Mouse (Mus musculus): ENCODE data around the gene Gm13030. TPM values are rescaled to one million over a fixed set of nuclear protein-coding genes. Genes with fewer than 3 reads are reported as not detected.
"Not testable (repeated sequence)": the region's sequence is repeated elsewhere in the genome, so short reads cannot be mapped to it uniquely, and the experiment has no call there.

The Gm13030 gene
- polyA plus RNA-seq, 1 experiment from 2014 or later, result not detected

DNA sequence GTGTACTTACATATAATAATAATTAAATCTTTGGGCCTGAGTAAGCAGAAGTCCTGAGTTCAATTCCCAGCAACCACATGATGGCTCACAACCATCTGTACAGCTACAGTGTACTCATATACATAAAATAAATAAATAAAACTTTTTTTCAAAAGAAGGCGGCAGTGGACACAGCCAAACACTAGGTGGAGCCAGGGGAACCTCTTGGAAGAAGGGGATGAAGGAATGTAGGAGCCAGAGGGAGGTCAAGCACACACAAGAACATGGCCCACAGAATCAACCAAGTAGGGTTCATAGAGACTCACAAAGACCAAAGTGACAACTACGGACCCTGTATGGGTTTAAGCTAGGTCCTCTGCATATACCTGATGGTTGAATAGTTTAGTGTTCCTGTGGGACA is 49.1 kb downstream of the Gm13030 start:
- no peaks in the 10 kb centered on the region for H3K36me3 ChIP-seq (ENCODE audit: insufficient read depth, low read length)
- no peak overlapping the region for H3K4me3 ChIP-seq (replicated peaks; ENCODE audit: low read depth, low read length)
- DNase-seq (ENCODE audit: low spot score) (peak; percentile 67), ATAC-seq (replicated peaks; ENCODE audit: low FRiP score, low read depth) (no peak)
- no peak overlapping the region for H3K4me2 ChIP-seq (ENCODE audit: low read length)
- 80% methylated on average over 2 of the region's 2 CpGs for WGBS
- H3K4me1 ChIP-seq (replicated peaks; ENCODE audit: insufficient read depth, low read length), result no peaks in the 10 kb centered on the region
- no peak overlapping the region for H3K9ac ChIP-seq (ENCODE audit: low read depth, low read length)
- H3K9me3 ChIP-seq (replicated peaks; ENCODE audit: low read length), result no peaks in the 10 kb centered on the region
- no peak overlapping the region for H3K27ac ChIP-seq
- peak; percentile 56 for TF ChIP-seq CTCF (IDR thresholded peaks at IDR 0.05; ENCODE audit: low read depth)
- H3K27me3 ChIP-seq (ENCODE audit: insufficient read depth, low read length), result no peaks in the 10 kb centered on the region

DNA sequence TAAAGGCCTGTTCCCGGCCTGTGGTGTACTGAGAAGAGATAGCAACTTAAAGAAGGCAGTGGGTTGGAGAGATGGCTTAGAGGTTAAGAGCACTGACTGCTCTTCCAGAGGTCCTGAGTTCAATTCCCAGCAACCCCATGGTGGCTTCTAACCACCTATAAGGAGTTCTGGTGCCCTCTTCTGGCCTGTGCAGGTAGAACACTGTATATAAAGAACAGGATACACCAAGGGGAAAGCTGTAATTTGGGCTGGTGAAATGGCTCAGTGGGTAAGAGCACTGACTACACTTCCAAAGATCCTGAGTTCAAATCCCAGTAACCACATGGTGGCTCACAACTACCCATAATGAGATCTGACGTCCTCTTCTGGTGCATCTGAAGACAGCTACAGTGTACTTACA is 49.6 kb downstream of the Gm13030 start:
- 80% methylated on average over 2 of the region's 2 CpGs for WGBS

DNA sequence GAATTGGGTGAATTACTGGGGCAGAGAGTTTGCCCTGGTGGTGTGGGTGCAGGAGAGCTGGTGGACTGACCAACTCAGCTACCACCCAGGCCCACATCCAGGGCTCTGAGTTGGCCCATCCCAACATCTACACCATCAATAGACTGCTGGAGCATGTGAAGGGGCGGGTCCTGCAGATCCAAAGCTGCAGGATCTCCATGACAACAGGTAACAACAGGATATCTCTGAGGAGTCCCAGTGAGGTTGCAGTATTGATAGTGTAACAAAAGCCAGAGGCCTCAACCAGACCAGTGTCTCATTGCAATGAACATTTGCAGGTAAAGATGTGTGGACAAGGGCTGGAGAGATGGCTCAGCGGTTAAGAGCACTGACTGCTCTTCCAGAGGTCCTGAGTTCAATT is 52.7 kb downstream of the Gm13030 start:
- Histone ChIP-seq H3K4me1 (replicated peaks; ENCODE audit: insufficient read depth, low read length) (no peaks in the 10 kb centered on the region), H3K27ac (no peak overlapping the region), H3K27me3 (ENCODE audit: insufficient read depth, low read length) (no peaks in the 10 kb centered on the region), H3K36me3 (ENCODE audit: insufficient read depth, low read length) (no peaks in the 10 kb centered on the region), H3K4me2 (ENCODE audit: low read length) (no peak overlapping the region), H3K9ac (ENCODE audit: low read depth, low read length) (no peak overlapping the region), H3K4me3 (replicated peaks; ENCODE audit: low read depth, low read length) (no peak overlapping the region), H3K9me3 (replicated peaks; ENCODE audit: low read length) (no peaks in the 10 kb centered on the region)
- WGBS, result 85% methylated on average over 2 of the region's 2 CpGs
- DNase-seq (ENCODE audit: low spot score), result no peak
- ATAC-seq (replicated peaks; ENCODE audit: low FRiP score, low read depth), result no peak
- no peak for TF ChIP-seq CTCF (IDR thresholded peaks at IDR 0.05; ENCODE audit: low read depth)

More for the DNA sequence above, 49.6 kb downstream of the Gm13030 start:
- not testable (repeated sequence) for H3K4me3 ChIP-seq (replicated peaks; ENCODE audit: low read depth, low read length); H3K4me1 ChIP-seq (replicated peaks; ENCODE audit: insufficient read depth, low read length); ATAC-seq (replicated peaks; ENCODE audit: low FRiP score, low read depth); H3K9ac ChIP-seq (ENCODE audit: low read depth, low read length); H3K27me3 ChIP-seq (ENCODE audit: insufficient read depth, low read length); H3K4me2 ChIP-seq (ENCODE audit: low read length); H3K27ac ChIP-seq; H3K36me3 ChIP-seq (ENCODE audit: insufficient read depth, low read length); H3K9me3 ChIP-seq (replicated peaks; ENCODE audit: low read length); DNase-seq (ENCODE audit: low spot score)
- TF ChIP-seq CTCF (IDR thresholded peaks at IDR 0.05; ENCODE audit: low read depth), result 0 out of 2 replicates have a peak, but pooled peaks have one; percentile 4

Other genes with a start within 250 kb of the Gm13030 start
- 0.11 and 0.15 TPM in 2 replicates for gene Vwa5b1, start 238.1 kb downstream of the Gm13030 start, polyA plus RNA-seq (2015; fragmentation: Nextera tagmentation; extraction: Ambion mirVana)
- gene Pla2g2c, start 149.2 kb downstream of the Gm13030 start, polyA plus RNA-seq (2015; fragmentation: Nextera tagmentation; extraction: Ambion mirVana), result 0.86 and 0.89 TPM in 2 replicates
- gene Ubxn10, start 136.8 kb downstream of the Gm13030 start, polyA plus RNA-seq (2015; fragmentation: Nextera tagmentation; extraction: Ambion mirVana), result 1.5 and 1.7 TPM in 2 replicates
- not detected in 2 replicates for gene Pla2g2f, start 116.3 kb downstream of the Gm13030 start, polyA plus RNA-seq (2015; fragmentation: Nextera tagmentation; extraction: Ambion mirVana)
- 0.11 and 0.14 TPM in 2 replicates for gene Pla2g2d, start 98.2 kb downstream of the Gm13030 start, polyA plus RNA-seq (2015; fragmentation: Nextera tagmentation; extraction: Ambion mirVana)
- gene Pla2g5, start 10.5 kb downstream of the Gm13030 start, polyA plus RNA-seq (2015; fragmentation: Nextera tagmentation; extraction: Ambion mirVana), result 0.68 and 1.0 TPM in 2 replicates
- gene Pla2g2e, start 4.0 kb upstream of the Gm13030 start, polyA plus RNA-seq (2015; fragmentation: Nextera tagmentation; extraction: Ambion mirVana), result 0.47 TPM in 1 of 2 replicates, not detected in the other
- gene Otud3, start 40.0 kb upstream of the Gm13030 start, polyA plus RNA-seq (2015; fragmentation: Nextera tagmentation; extraction: Ambion mirVana), result 3.1 and 3.5 TPM in 2 replicates
- 15.9 and 17.7 TPM in 2 replicates for gene Rnf186, start 93.1 kb upstream of the Gm13030 start, polyA plus RNA-seq (2015; fragmentation: Nextera tagmentation; extraction: Ambion mirVana)
- gene Tmco4, start 98.9 kb upstream of the Gm13030 start, polyA plus RNA-seq (2015; fragmentation: Nextera tagmentation; extraction: Ambion mirVana), result 10.2 and 10.8 TPM in 2 replicates
- 0.12 TPM in 1 of 2 replicates, not detected in the other for gene Htr6, start 201.6 kb upstream of the Gm13030 start, polyA plus RNA-seq (2015; fragmentation: Nextera tagmentation; extraction: Ambion mirVana)
- 34.0 and 39.4 TPM in 2 replicates for gene Nbl1, start 219.0 kb upstream of the Gm13030 start, polyA plus RNA-seq (2015; fragmentation: Nextera tagmentation; extraction: Ambion mirVana)

Data from kidney, postnatal 0 days (tissue).